Mouse (Mus musculus) liver, embryonic 15.5 days (tissue): Measurements from ENCODE around the gene Akap7. TPM values are rescaled to one million over a fixed set of nuclear protein-coding genes. Genes with fewer than 3 reads are reported as not detected.

Source experiments
- ATAC-seq: fragments of 200-750 bp; cut with Nextera tagmentation; 2 replicates; pipeline ENCODE4 v1.8.0; 2017; ENCODE audit warnings: moderate number of reproducible peaks, mild to moderate bottlenecking, moderate library complexity; ENCODE audit not compliant: insufficient read depth
- H3K27ac ChIP-seq: fragments of 300-500 bp; sonication (generic); replicated peaks from 2 replicates; pipeline ENCODE4 v1.5.1; 2015; ENCODE audit warnings: mild to moderate bottlenecking, inconsistent platforms
- H3K27me3 ChIP-seq: fragments of 300-500 bp; sonication (generic); 2 replicates; pipeline ENCODE4 v1.6.1; 2015; ENCODE audit warnings: mild to moderate bottlenecking, inconsistent platforms
- H3K36me3 ChIP-seq: fragments of 300-500 bp; sonication (generic); replicated peaks from 2 replicates; pipeline ENCODE4 v1.6.1; 2015; ENCODE audit warnings: moderate library complexity, mild to moderate bottlenecking, inconsistent platforms
- H3K4me1 ChIP-seq: fragments of 300-500 bp; sonication (generic); replicated peaks from 2 replicates; pipeline ENCODE4 v1.6.1; 2015; ENCODE audit warnings: inconsistent platforms
- H3K4me2 ChIP-seq: fragments of 300-500 bp; sonication (generic); 2 replicates; pipeline ENCODE4 v1.6.1; 2015; ENCODE audit warnings: moderate library complexity, mild to moderate bottlenecking, inconsistent platforms
- H3K4me3 ChIP-seq: fragments of 300-500 bp; sonication (generic); replicated peaks from 2 replicates; pipeline ENCODE4 v1.5.1; 2015; ENCODE audit warnings: mild to moderate bottlenecking, inconsistent platforms
- H3K9ac ChIP-seq: fragments of 300-500 bp; sonication (generic); 2 replicates; pipeline ENCODE4 v1.6.1; 2015; ENCODE audit warnings: moderate library complexity, mild to moderate bottlenecking, inconsistent platforms
- H3K9me3 ChIP-seq: fragments of 300-500 bp; sonication (generic); replicated peaks from 2 replicates; pipeline ENCODE4 v1.6.1; 2016; ENCODE audit warnings: inconsistent platforms
- WGBS: fragments of 180-500 bp; shearing (Covaris S2); methylation state at CpG from one replicate; pipeline ENCODE4 v1.1.7; 2015; ENCODE audit warnings: mixed read lengths; ENCODE audit not compliant: insufficient replicate concordance; 5-methylcytosine and 5-hydroxymethylcytosine counted together
- polyA plus RNA-seq: library from polyadenylated mRNA; unstranded; fragments of >200 nt; fragmentation: Nextera tagmentation; extraction: Ambion mirVana; gene quantifications from 2 replicates; pipeline ENCODE4 v1.2.1, GENCODE M21; 2015

Akap7 gene
- polyA plus RNA-seq, 1 experiment from 2014 or later, result 22.2 TPM

- Histone ChIP-seq H3K9me3 (no peaks in the 10 kb centered on the region), H3K27me3 (no peaks in the 10 kb centered on the region), H3K27ac (no peak overlapping the region), H3K4me3 (no peak overlapping the region), H3K9ac (no peak overlapping the region), H3K4me2 (no peak overlapping the region), H3K4me1 (peaks cover 18% of the 10 kb centered on the region), H3K36me3 (no peaks in the 10 kb centered on the region)
- 57% methylated on average over 5 of the region's 5 CpGs for WGBS
- ATAC-seq, result no peak
Measured at GRCm38 (mm10) chr10:25120871-25121554, 186.7 kb downstream of the Akap7 start.

Other genes with a start within 250 kb of the Akap7 start
- gene Epb41l2, start 51.9 kb upstream of the Akap7 start, polyA plus RNA-seq, result 9.7 and 10.0 TPM in 2 replicates
- gene Smlr1, start 228.4 kb upstream of the Akap7 start, polyA plus RNA-seq, result 22.3 and 23.6 TPM in 2 replicates